Mouse (Mus musculus) embryonic fibroblast, embryonic 13.5 days (primary cell): ENCODE results near the gene Stoml3. TPM values are rescaled to one million over a fixed set of nuclear protein-coding genes. Genes with fewer than 3 reads are reported as not detected.

Source experiments
- H3K27ac ChIP-seq: 2 replicates; pipeline ENCODE4 v1.5.1; 2012; ENCODE audit warnings: low read length, control low read depth, inconsistent platforms; ENCODE audit not compliant: insufficient read depth
- H3K4me1 ChIP-seq: 2 replicates; pipeline ENCODE4 v1.6.1; 2011; ENCODE audit warnings: low read length; ENCODE audit not compliant: control insufficient read depth, insufficient read depth
- H3K4me3 ChIP-seq: 2 replicates; pipeline ENCODE4 v1.5.1; 2011; ENCODE audit warnings: mild to moderate bottlenecking, control low read depth, low read length; ENCODE audit not compliant: insufficient read depth
- CTCF ChIP-seq: IDR thresholded peaks from 2 replicates; pipeline ENCODE4 v1.5.1; 2011; ENCODE audit warnings: mild to moderate bottlenecking, control low read depth, low read length, moderate library complexity, borderline replicate concordance; ENCODE audit not compliant: insufficient read depth
- POLR2A ChIP-seq: IDR thresholded peaks from 2 replicates; pipeline ENCODE4 v1.6.1; 2011; ENCODE audit warnings: low read depth, mild to moderate bottlenecking, control low read depth, low read length, moderate library complexity
- polyA plus RNA-seq: library from polyadenylated mRNA; stranded (reverse); fragments of >200 nt; gene quantifications from 2 replicates; pipeline ENCODE4 v1.2.4, GENCODE M21; 2011; ENCODE audit warnings: low read depth; ENCODE audit not compliant: missing spikeins, insufficient read length

The Stoml3 gene
- polyA plus RNA-seq = not detected in 2 replicates

DNA sequence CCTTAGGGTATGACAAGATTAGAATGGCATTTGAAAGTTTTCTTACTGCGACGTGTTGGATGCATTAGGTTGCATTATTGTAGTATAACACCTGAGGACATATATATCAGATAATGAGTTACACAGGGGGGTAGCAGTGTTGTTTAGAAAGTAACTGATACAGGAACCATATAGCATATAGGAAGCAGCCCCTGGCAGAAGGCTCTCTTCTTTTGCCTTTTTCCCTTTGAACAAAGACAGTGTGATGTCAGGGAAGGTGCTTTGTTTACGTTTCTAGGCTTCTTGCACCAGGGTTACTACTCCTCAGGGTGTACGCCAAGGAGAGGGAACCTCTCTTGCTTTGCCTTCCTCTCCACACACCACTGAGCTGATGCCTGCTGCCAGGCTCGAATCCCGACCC lies at the start of gene Stoml3:
Stoml3 (plus strand) TSS at position 301 of the 400 bp plus-strand sequence.
- Histone ChIP-seq H3K4me1 (no peaks in the 10 kb centered on the region), H3K27ac (no peak within 1 kb of the TSS), H3K4me3 (no peak within 1 kb of the TSS)
- no peak for TF ChIP-seq CTCF
- TF ChIP-seq POLR2A = no peak

DNA sequence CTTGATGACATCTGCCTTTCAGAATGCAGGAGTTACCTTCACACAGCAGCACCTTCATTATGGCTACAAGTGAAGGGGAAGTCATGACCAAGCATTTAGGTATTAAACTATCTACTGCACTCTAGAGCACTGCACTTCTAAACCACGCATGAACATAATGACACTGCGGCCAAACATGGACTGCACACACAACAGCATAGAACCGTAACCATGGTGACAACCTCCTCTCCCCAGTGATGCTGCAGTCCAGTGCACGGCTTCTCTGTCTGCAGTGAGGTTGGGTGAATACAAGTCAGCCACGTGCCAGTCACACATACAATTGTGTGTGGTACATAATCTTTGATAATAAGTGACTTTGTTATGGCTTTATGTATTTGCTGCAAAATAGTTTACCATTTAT lies 42.9 kb upstream of the Stoml3 start:
- Histone ChIP-seq H3K27ac (no peak overlapping the region), H3K4me1 (no peaks in the 10 kb centered on the region), H3K4me3 (no peak overlapping the region)
- TF ChIP-seq POLR2A (no peak), CTCF (no peak)

DNA sequence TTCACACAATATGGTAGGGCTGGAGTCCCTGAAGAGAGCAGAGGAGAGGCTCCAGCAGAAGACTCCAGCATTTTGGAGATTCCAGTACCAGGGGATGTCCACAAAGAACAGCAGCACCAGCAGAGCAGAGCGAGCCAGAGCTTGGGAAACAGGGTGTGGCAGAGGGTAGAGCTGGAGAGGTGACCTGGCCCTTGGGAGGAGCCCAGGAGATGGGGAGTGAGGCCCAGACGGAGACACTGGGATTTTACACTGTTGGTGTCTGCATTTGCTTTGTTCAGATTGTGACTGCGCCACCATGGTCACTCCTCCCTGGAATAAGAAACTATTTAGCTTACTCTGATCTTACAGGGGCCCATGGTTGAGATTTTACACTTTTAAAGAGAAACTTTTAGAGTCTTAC lies 41.7 kb upstream of the Stoml3 start:
- TF ChIP-seq CTCF = no peak
- TF ChIP-seq POLR2A = no peak
- Histone ChIP-seq H3K27ac (no peak overlapping the region), H3K4me3 (no peak overlapping the region)

DNA sequence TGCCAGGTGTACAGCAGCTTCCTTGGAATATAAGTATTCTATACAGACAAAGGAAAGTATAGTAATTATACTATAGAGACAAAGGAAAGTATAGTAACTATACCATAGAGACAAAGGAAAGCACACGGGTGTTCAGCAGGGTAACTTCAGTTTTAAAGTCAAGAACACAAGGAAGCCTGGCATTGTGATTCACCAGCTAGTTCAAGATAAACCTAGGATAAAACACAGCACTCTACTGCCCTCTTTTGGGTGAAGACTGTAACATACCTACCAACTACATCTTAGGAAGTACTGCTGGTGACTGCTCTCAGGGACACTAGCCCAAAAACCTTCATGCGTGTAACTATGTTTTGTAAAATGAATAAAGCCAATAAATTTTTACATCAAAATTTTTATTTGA lies 40.2 kb upstream of the Stoml3 start:
- TF ChIP-seq CTCF (no peak), POLR2A (no peak)
- no peaks in the 10 kb centered on the region for H3K4me1 ChIP-seq
- no peak overlapping the region for H3K4me3 ChIP-seq
- H3K27ac ChIP-seq = no peak overlapping the region

More for the DNA sequence above, 41.7 kb upstream of the Stoml3 start:
- H3K4me1 ChIP-seq = no peaks in the 10 kb centered on the region

DNA sequence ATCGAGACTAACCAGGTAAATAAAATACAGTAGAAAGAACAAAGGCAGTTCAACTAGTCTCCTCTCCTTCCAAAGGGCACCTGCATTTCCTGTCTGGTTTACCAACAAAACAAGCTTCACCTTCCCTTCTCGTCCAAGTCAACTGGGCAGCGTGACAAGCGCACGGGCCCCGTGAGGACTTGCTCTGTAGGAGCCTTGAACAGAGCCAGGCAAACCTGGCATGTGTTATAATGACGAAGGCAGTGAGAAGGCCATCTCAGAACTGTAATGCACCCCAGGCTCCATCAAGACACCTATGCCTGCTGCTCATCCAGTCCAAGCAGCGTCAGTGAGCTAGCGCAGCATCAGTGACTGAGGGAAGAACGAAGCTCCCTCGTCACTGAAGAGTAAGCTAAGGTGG lies 37.8 kb upstream of the Stoml3 start:
- TF ChIP-seq CTCF (no peak), POLR2A (no peak)
- no peak overlapping the region for H3K4me3 ChIP-seq

DNA sequence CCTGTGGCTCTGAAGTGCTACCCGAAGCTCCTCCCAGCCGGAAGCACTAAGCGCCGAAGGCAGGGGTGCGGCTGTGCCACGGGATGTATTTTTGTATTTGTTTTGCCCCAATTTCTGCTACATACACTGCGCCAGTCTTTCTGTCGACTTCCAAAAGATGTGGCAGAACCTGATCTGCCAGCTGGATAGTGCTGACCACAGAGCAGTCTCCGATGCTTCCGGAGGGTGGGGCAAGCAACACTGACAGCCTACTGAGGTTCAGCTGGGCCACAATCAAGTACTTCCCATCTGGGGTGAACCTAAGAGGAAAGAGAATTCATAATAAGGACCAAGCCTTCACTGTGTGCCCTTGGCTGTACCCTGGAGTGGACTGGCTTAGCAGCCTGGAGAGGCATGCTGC lies 36.1 kb upstream of the Stoml3 start:
- Histone ChIP-seq H3K27ac (no peak overlapping the region), H3K4me3 (no peak overlapping the region)
- TF ChIP-seq POLR2A (no peak), CTCF (no peak)

More for the DNA sequence above, 37.8 kb upstream of the Stoml3 start:
- Histone ChIP-seq H3K4me1 (no peaks in the 10 kb centered on the region), H3K27ac (no peak overlapping the region)

DNA sequence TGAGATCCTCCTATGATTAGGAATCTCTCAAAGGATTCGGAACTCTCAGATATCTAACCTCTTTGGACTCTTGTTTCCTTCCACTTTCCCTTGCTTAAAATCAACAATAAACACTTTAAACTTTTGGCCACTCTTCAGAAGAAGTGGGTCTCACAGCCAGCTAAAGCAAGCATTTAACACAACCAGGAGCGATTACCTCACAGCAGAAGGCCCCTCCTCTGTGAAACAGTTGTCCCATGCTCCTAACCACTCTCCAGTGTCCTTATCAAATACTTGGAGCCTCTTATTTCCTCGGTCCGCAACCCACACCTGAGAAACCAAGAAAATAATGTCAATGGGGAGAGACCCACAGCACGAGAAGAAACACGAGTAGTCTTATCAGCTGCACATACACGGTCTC lies 35.1 kb upstream of the Stoml3 start:
- H3K4me1 ChIP-seq = no peaks in the 10 kb centered on the region
- TF ChIP-seq POLR2A (no peak), CTCF (no peak)

More for the DNA sequence above, 36.1 kb upstream of the Stoml3 start:
- H3K4me1 ChIP-seq = no peaks in the 10 kb centered on the region

DNA sequence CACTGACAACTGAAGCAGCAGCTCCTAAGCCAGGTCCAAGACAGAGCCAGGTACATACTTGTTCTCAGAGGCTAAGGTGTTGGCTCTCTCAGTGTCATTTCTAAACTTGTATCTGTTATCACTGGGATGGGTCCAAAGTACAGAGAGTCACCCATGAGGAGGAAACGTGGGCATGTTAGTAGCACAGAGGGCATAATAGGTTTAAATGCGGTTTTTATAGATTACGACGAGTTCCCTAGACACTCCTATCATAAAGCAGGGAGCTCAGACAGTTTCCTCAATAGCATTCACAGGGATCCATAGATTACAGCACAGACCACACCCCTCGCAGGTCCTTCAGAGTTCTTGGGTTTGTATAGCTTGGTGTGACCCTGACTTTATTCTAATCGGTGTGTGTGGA lies 34.4 kb upstream of the Stoml3 start:
- no peak overlapping the region for H3K27ac ChIP-seq
- H3K4me1 ChIP-seq = no peaks in the 10 kb centered on the region
- no peak overlapping the region for H3K4me3 ChIP-seq
- TF ChIP-seq CTCF = no peak
- TF ChIP-seq POLR2A = no peak

More for the DNA sequence above, 35.1 kb upstream of the Stoml3 start:
- Histone ChIP-seq H3K4me3 (no peak overlapping the region), H3K27ac (no peak overlapping the region)

DNA sequence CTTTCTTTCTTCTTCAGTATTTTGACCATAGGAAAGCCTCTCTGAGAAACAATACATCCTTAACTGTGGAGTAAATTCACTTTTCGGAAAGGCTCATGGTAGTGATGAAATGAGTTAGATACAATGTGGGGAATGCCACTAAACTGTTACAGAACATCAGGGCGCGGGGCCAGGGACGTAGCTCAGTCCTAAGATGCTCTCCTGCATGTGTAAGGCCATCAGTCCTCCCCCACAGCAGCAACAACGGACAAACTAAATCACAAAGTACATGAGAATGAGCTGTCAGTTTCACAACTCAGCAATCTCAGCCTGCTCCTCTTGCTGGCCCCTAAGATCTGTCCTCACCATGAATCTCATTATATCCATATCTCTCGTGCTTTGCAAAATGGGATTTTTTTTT lies 33.9 kb upstream of the Stoml3 start:
- Histone ChIP-seq H3K27ac (no peak overlapping the region), H3K4me3 (no peak overlapping the region), H3K4me1 (no peaks in the 10 kb centered on the region)
- TF ChIP-seq CTCF (no peak), POLR2A (no peak)

DNA sequence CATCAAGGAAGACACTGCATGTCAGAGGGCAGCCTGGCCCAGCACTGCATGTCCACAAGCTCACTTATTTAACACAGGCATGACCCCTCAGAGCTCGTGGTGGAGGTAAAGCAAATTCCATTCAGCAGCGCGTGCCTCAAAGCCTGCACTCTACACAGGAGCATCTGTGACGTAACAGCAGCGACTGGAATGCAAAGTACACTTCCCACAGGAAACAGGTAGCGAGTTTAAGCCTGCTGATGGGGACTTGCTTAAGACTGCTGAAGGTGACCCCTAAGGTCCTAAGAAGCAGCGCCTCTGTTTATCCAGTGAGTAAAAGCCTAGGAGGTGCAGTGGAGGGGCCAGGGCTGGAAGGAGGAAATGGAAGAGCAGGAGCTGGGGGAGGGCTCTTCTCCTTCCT lies 33.5 kb upstream of the Stoml3 start:
- no peaks in the 10 kb centered on the region for H3K4me1 ChIP-seq
- H3K4me3 ChIP-seq = no peak overlapping the region
- H3K27ac ChIP-seq = no peak overlapping the region
- no peak for TF ChIP-seq CTCF
- no peak for TF ChIP-seq POLR2A

DNA sequence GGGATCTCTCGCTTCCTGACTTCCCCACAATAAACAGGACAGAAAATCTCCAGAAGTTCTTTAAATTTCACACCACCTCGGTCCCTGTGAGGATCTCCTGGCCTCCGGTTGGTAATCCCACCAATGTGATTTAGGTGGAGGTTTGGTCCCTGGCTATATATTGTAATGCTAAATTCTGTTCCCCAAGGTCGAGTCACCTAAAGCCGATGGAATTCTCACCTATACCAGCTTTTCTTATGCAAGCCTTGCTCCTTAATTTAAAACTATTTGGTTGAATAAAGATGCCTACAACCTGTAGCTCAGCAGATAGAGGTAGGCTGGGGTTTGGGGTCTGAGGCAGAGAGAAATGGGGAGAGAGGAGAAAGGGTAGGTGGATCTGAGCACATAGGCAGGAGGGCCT lies 30.7 kb upstream of the Stoml3 start:
- Histone ChIP-seq H3K4me3 (no peak overlapping the region), H3K4me1 (no peaks in the 10 kb centered on the region), H3K27ac (no peak overlapping the region)
- TF ChIP-seq POLR2A = no peak
